Mouse (Mus musculus): ENCODE measurements around the gene Ccr6.

Ccr6 gene

DNA sequence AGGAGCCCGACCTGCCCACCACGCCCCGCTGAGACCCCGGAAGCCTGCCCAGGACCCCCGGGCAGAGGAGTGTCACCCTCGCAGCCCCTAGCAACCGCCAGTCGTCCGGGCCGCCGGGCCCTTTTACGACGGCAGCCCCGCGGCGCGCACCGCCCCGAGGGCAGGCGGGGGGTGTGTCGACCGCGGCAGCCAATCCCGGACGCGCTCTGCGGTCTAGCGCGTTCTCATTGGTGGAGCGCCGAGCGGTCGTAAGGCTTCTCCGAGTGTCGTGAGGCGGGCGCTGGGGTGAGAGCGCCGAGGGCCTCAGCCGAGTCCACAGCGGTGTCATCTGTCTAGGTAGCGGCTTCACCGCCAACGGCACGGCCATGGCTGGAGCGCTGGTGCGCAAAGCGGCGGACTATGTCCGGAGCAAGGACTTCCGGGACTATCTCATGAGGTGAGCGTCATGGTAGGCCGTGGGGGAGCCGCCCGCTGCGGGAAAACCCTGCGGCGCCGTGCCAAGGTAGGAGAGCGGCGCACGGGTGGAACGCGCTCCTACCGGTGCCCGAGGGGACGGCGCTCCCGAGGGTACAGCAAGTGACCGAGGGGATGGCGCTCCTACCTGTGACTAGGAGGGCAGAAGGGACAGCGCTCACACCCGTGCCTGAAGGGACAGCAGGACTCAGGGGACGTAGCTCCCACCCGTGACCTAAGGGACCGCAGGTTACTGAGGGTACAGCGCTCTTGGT is 47.8 kb downstream of the Ccr6 start:
- DNase-seq (ENCODE audit: low read depth, low spot score) = peak; percentile 90

DNA sequence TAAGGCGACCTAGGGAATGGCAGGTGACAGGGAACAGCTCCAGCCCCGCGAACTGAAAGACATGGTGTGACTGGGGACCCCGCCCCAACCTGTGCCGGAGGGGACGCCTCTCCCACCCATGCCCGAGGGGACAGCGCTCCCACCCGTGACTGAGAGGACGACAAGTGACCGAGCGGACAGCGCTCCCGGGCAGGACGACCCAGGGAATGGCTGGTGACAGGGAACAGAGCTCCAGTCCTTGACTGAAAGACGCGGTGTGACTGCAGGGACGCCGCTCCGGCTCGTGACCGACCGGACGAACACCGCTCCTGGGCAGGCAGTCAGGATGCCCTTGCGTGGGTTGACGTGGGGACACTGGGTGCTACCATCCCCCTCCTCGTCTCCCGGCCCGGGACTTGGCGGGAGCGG is 48.4 kb downstream of the Ccr6 start:
- DNase-seq (ENCODE audit: low read depth, low spot score) = no peak

DNA sequence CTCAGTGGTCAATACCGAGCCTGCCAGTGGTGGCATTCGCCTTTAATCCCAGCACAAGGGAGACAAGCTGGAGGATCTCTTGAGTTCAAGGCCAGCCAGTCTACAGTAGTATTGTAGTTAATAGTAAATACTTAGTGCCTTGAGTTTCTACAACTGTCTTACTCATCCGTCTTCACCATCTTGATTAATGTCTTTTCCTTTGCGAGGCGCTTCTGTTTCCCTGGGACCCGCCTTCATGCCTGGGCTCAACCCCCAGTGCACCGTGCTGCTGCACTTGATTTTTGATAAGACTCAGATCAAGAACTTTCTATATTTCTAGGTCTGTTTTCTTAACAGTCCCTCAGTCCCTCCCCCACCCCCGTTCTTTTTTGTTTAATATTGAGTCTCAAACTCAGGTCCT is 49.2 kb downstream of the Ccr6 start:
- no peak for DNase-seq (ENCODE audit: low read depth, low spot score)

DNA sequence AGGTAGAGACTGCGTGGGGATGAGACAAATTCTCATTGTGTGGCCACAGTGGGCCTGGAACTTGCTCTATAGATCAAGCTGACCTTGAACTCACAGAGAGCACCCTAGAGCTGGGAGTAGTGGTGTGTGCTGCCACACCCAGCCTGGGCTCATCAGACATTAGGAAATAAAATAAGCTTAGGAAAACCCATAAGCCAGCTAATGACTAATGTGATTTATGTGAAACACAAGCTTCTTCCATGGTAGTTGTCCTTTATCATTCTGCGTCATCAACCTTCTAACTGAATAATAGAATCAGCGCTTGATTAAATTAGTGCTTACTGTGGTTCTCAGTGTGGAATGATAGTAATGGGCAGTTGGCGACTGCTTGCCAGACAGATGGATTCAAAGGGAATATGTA is 51.1 kb downstream of the Ccr6 start:
- no peak for DNase-seq (ENCODE audit: low read depth, low spot score)

DNA sequence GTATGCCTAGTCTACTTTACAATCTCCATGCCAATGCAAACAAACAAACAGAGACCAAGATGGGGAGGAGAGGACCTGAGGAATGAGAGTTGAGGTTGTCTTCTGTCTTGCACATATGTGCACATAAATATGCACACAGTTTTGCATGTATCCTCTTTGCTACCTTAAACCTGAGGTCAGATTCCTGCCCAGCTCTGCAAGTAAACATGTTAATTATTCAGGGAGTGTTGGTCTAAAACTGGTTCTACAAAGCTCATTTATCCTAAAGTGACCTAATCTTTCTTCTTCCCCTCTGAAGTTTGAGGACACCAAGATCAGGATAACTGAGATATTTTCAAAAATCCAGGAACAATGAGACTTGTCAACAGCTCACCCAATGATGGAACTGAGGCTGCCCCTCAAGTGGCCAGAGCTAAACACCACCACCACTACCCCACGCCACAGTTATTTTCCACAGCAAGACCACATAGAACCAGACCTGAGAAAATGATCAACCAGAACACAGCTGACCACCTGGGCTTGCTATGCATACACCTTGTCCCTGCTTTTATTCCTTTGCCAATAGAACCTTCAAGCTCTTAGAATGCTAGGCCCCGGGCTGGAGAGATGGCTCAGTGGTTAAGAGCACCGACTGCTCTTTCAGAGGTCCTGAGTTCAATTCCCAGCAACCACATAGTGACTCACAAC is 54.3 kb downstream of the Ccr6 start:
- DNase-seq (ENCODE audit: low read depth, low spot score) = no peak

DNA sequence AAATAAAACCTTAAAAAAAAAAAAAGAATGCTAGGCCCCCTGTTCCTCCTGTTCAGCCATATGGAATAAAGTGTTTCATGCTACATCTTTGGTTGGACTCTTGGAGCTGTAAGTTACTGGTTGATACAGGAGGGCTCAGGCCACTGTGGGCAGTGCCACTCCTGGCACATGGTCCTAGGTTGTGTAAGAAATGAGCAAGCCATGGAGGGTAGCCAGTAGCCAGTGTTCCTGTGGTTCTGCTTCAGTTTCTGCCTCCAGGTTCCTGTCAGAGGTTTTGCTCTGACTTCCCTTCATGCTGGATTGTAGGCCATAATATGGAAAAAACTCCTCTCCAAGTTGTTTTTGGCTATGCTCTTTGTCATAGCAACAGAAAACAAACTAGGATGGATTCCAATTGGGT is 54.9 kb downstream of the Ccr6 start:
- no peak for DNase-seq (ENCODE audit: low read depth, low spot score)

DNA sequence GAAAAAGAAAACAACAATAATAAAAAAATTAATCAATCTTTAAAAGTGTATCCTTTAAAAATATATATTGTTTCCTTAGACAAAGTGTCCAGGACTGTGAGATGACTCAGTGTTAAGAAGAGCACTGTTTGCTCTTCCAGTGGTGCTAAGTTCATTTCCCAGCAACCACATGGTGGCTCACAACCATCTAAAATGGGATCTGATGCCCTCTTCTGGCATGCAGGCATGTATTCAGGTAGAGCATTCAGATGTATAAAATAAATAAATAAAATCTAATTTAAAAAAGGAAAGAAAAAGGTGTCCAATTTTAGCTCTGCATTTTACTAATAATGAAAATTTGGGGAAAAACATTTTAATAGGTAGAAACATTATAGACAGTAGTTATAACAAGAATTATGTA is 60.0 kb downstream of the Ccr6 start:
- DNase-seq (ENCODE audit: low read depth, low spot score) = no peak

DNA sequence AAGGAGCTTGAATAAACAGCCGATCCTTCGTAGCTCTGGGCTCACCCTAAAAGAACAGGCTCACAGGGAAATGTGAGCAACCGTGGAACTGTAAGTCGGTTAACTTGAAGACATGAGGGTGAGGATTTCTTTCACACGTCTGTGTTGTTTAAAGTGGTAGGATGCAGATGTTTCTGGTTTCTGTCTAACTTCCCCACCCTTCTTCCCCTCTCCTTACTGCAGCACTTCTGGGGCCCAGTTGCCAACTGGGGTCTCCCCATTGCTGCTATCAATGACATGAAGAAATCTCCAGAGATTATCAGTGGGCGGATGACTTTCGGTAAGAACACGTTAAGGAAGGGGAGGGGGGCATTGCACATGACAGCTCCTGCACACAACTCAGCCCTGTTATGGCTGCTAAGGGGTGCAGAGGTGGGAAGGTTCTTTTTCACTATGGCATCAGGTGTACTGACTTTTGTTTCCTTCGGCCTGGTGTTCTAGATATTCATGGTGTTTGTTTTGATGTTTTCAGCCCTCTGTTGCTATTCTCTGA is 60.5 kb downstream of the Ccr6 start:
- DNase-seq (ENCODE audit: low read depth, low spot score) = no peak

DNA sequence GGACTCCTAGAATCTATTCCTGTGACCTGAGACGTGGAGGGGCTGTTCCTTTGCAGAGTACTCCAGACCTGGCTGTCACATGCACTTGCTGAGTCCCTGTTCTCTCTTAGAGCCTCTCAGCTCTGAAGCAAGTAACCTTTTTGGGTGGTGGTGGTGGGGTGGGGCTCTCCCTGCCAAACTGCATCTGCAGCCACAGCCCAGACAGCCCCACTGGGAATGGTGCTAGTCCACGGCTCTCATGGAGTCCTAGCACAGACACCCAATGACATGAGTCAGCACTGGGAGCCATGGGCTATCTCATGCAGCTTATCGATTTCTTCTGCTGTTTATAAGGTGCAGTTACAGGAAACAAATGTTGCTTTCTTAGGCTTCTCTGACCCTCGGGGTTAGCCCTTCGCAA is 61.9 kb downstream of the Ccr6 start:
- no peak for DNase-seq (ENCODE audit: low read depth, low spot score)

DNA sequence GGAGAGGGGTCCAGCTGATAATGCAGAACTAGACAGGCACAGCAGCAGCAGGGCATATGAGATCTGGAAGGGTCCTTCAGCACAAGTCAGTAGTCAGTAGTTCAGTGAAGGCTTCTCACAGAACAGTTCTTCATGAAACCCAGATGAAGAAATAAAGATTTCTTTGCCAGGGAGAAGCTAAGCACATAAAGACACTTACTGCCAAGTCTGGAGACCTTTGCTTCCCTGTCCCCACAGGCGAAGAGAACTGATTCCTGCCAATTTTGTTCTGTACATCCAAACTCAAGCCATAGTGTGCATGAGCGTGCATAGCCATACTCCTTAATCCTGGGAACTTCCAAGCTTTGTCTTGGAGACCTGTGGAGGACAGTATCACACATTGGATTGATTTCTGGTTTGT is 62.4 kb downstream of the Ccr6 start:
- DNase-seq (ENCODE audit: low read depth, low spot score) = no peak

DNA sequence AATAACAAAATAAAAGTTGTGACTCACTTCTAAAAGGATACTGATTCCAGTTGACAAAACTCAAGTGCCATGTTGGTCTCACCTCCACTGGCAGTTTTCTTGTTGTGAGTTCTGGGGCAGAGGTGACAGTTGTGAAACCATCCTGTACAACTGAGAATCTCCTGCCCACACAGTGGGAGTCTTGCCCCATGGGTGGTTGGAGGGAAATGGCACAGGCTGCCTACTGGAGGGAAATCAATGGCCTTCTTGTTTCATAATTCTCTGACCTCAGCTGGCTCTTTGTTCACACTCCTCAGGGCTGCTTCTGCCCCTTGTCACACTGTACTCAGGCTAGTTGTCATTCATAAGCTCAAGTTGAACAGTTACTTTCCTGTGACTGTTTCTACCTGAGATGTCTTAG is 63.7 kb downstream of the Ccr6 start:
- no peak for DNase-seq (ENCODE audit: low read depth, low spot score)

DNA sequence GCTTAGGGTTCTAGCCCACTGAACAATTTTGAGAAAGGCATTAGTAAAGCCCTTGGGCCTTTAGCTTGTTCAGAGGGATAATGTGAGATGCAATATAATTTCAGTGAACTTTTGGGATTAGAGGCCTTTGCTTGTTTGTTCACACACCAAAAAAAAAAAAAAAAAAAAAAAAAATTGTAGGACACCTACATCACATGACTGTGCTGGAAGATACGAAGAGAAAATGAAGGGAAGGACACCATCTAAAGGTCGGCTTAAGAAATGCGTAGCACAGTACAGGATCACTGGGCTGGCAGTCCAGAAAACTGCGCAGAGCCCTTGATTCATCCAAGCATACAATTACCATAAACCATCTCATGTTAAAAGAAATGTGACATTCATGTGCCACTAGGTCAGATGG is 65.7 kb downstream of the Ccr6 start:
- DNase-seq (ENCODE audit: low read depth, low spot score) = no peak

DNA sequence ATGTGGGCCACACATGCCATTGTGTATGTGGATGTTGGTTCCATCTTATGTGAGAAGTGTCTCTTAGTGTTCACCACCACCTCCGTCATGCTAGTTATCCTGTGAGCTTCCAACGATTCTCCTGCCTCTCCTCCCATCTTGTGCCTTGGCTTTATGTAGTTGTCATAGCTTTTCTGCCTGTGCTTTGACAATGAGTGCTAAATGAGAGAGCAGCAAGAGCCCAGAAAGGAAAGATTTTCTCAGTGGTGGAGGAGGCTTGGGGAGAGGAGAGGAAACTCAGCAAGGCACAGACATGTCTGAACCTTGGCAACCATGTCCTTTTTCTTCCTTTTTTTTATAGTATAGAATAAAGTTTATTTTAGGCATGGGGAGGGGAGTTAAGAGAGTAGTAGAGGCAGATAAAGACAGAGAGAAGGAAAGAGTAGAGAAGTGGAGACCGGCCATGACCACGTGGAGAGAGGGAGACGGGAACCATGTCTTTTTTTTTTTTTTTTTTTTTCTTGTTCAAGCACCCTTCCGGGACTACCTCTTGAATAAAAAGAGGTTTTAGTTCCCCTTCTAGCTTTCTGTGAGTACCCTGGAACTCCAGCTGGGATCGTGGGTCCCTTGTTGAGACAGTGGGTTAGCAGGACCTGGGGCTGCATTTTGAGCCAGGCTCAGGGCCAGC is 67.1 kb downstream of the Ccr6 start:
- no peak for DNase-seq (ENCODE audit: low read depth, low spot score)

DNA sequence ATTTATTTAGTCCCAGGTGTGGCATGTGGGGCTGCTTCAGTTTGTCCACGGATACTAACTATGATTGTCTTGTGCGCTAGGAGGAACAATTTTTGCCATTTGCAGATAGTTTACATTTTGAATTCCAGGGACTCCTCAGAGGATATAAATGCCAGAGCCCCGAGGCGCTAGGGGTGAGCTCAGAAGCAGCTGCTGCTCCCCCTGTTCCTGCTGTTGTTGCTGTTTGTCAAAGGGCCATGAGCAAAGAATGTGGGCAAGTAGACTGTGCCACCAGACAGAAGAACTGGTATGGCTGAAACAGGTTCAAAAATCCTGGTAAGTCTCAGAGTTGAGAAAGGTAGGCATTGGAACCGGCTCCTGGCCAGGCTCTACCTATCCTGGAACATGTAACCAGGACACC is 67.8 kb downstream of the Ccr6 start:
- no peak for DNase-seq (ENCODE audit: low read depth, low spot score)

DNA sequence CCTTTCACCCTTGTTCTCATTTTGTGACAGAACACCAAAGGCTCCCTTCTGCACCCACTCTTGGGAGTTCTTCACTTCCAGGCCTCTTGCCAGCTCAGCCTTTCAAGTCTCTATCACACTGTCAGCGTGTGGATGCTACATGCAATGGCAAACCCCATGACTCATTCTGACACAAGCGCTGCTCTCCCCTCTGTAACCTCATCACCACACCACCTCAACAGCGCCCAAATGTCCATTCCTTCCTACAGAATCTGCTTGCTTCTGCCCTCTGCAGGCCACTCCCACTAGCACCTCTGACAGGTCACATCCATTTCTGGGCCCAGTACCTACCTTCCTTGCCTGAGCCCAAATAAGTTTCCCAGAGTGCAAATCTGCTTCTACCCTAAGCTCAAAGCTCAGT is 70.0 kb downstream of the Ccr6 start:
- no peak for DNase-seq (ENCODE audit: low read depth, low spot score)

All from embryo, embryonic 11.5 days (tissue).